Mouse (Mus musculus) liver, embryonic 13.5 days (tissue): Measurements from ENCODE around the gene Mcpt1. TPM values are rescaled to one million over a fixed set of nuclear protein-coding genes. Genes with fewer than 3 reads are reported as not detected.
"Not testable (repeated sequence)": the region's sequence is repeated elsewhere in the genome, so short reads cannot be mapped to it uniquely, and the experiment has no call there.

Experiments
- ATAC-seq: fragments of 200-750 bp; cut with Nextera tagmentation; 2 replicates; pipeline ENCODE4 v1.8.0; 2017; ENCODE audit warnings: low read depth, mild to moderate bottlenecking, moderate number of reproducible peaks, moderate library complexity
- DNase-seq: peaks from one replicate; pipeline ENCODE4 v3.0.0; 2022
- H3K27ac ChIP-seq: fragments of 300-500 bp; sonication (generic); 2 replicates; pipeline ENCODE4 v1.5.1; 2015; ENCODE audit warnings: moderate library complexity, mild to moderate bottlenecking, inconsistent platforms
- H3K27me3 ChIP-seq: fragments of 300-500 bp; sonication (generic); 2 replicates; pipeline ENCODE4 v1.6.1; 2015; ENCODE audit warnings: mild to moderate bottlenecking, inconsistent platforms
- H3K36me3 ChIP-seq: fragments of 300-500 bp; sonication (generic); 2 replicates; pipeline ENCODE4 v1.6.1; 2015; ENCODE audit warnings: mild to moderate bottlenecking, inconsistent platforms
- H3K4me1 ChIP-seq: fragments of 300-500 bp; sonication (generic); replicated peaks from 2 replicates; pipeline ENCODE4 v1.6.1; 2015; ENCODE audit warnings: inconsistent platforms
- H3K4me2 ChIP-seq: fragments of 300-500 bp; sonication (generic); 2 replicates; pipeline ENCODE4 v1.6.1; 2015; ENCODE audit warnings: inconsistent platforms, mild to moderate bottlenecking, moderate library complexity
- H3K4me3 ChIP-seq: fragments of 300-500 bp; sonication (generic); replicated peaks from 2 replicates; pipeline ENCODE4 v1.5.1; 2015; ENCODE audit warnings: mild to moderate bottlenecking, inconsistent platforms
- H3K9ac ChIP-seq: fragments of 300-500 bp; sonication (generic); 2 replicates; pipeline ENCODE4 v1.6.1; 2015; ENCODE audit warnings: mild to moderate bottlenecking, inconsistent platforms
- H3K9me3 ChIP-seq: fragments of 300-500 bp; sonication (generic); replicated peaks from 2 replicates; pipeline ENCODE4 v1.6.1; 2016; ENCODE audit warnings: inconsistent platforms
- WGBS: fragments of 180-500 bp; shearing (Covaris S2); methylation state at CpG from one replicate; pipeline ENCODE4 v1.1.7; 2015; ENCODE audit not compliant: insufficient replicate concordance; 5-methylcytosine and 5-hydroxymethylcytosine counted together
- polyA plus RNA-seq: library from polyadenylated mRNA; unstranded; fragments of >200 nt; fragmentation: Nextera tagmentation; extraction: Ambion mirVana; gene quantifications from 2 replicates; pipeline ENCODE4 v1.2.1, GENCODE M21; 2015

Gene Mcpt1
- not detected in 2 replicates for polyA plus RNA-seq

DNA sequence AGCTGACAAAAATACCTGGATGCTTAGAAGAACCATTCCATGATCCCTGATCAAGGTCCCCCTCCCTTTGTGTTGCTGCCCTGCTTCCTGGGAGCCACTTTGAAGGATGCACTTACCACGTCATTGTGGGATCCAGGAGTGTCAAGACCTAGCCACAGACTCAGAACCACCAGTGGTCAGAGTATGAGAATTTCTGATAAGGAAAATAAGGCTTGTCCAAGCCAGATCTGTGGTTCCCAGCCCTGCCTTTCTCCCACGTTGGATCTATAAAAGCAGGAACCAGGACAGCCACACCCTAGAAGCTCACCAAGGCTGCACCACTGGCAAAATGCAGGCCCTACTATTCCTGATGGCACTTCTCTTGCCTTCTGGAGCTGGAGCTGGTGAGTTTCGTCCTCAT lies at the start of gene Mcpt1:
TSS of gene Mcpt1 (plus strand) at position 301 of the 400 bp plus-strand sequence.
- H3K4me3 ChIP-seq, H3K27ac ChIP-seq, H3K9me3 ChIP-seq, H3K36me3 ChIP-seq, DNase-seq, ATAC-seq, H3K4me2 ChIP-seq, H3K27me3 ChIP-seq, H3K9ac ChIP-seq: not testable (repeated sequence)
- peaks cover 26% of the 10 kb centered on the region for H3K4me1 ChIP-seq
- WGBS, result 48% methylated on average over 3 of the region's 3 CpGs

DNA sequence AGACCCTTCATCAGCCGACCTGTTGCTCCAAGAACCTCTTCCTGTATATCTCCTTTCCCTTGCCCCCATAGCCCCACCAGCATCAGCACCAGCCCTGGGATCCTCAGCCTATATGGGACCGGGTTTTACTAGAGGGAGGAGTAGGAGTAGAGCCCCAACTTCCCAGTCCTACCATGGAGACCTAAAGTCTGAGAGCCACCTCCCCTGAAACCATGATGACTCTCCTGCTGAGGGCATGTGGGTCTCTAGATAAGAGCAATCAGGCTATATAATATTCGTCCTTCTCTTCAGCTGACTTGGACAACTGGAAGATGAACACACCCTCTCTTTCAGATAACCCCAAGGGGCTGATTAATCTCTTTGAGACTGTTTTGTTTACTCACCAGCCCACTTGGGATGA lies 30.3 kb upstream of the Mcpt1 start:
- ATAC-seq, result peak; percentile 89
- H3K27me3 ChIP-seq, H3K4me1 ChIP-seq, H3K4me3 ChIP-seq, H3K9ac ChIP-seq, H3K9me3 ChIP-seq, H3K4me2 ChIP-seq, H3K27ac ChIP-seq, H3K36me3 ChIP-seq: not testable (repeated sequence)
- DNase-seq, result peak; percentile 4
- 26% methylated on average over 2 of the region's 3 CpGs for WGBS

DNA sequence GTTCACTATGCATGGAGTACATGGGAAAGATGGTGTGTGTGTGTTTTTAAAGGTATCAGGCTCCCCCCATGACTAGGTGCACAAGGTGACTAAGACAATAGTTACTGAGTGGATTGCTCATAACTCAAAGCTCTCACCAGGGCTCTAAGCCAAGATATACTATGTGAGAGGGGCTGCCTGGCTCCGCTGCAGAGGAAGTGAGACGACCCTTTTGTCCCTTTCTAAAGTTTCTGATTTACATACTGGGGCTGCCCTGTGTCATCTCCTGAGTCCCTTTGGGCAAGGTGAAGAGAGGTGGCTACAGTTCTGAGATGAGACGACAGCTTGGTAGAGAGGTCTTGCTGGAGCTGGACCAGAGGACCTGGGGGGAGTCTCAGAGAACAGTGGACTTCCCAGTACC lies 4.6 kb upstream of the Mcpt1 start:
- H3K4me2 ChIP-seq, result no peak overlapping the region
- no peak overlapping the region for H3K4me3 ChIP-seq
- no peak overlapping the region for H3K9ac ChIP-seq
- H3K27me3 ChIP-seq, result no peaks in the 10 kb centered on the region
- DNase-seq, result no peak
- H3K9me3 ChIP-seq, result no peaks in the 10 kb centered on the region
- no peaks in the 10 kb centered on the region for H3K4me1 ChIP-seq
- no peaks in the 10 kb centered on the region for H3K36me3 ChIP-seq
- H3K27ac ChIP-seq, result no peak overlapping the region
- WGBS, result 60% methylated on average over 3 of the region's 3 CpGs
- ATAC-seq, result no peak

DNA sequence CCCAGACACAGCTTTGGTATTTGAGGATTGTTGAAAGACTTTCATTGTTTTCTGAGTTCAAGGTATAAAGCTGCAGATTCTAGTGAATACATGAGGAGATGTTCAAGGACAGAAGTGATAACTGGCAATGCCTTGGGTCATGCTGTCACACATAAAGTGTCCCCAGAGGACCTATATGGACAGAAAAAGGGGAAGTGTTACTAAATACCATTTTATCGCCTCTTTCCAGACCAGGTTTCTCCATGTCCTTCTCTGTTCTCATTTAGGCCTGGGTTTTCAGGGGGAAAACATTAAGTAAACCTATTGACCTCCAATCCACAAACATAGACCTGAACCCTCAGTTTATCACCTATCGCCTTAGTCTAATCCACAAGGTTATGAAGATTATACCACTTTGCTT lies 3.8 kb upstream of the Mcpt1 start:
- 57% methylated on average over 2 of the region's 2 CpGs for WGBS
- no peak for ATAC-seq
- H3K27me3 ChIP-seq, result no peaks in the 10 kb centered on the region

DNA sequence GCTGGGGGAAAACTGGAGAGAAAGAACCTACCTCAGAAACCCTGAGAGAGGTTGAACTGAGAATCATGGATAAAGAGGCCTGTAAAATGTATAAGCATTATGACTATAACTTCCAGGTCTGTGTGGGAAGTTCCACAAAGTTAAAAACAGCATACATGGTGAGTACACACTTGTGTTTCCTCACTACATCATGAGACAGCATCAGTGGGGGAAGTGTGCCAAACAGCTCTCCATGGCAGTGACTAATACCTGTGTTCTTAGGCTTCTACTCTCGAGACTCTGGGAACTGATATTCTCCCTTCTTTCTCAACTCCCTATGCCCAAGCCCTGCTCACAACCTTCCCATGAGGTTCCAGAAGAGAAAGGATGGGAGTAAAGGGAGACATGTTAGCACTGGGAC lies 1.7 kb downstream of the Mcpt1 start:
- Histone ChIP-seq H3K9ac (no peak overlapping the region), H3K4me1 (peaks cover 26% of the 10 kb centered on the region), H3K4me3 (no peak overlapping the region), H3K27me3 (no peaks in the 10 kb centered on the region), H3K9me3 (no peaks in the 10 kb centered on the region), H3K4me2 (no peak overlapping the region), H3K27ac (no peak overlapping the region), H3K36me3 (no peaks in the 10 kb centered on the region)
- DNase-seq (no peak), ATAC-seq (no peak)
- WGBS, result 37% methylated on average over 1 of the region's 1 CpGs

More for the DNA sequence above, 3.8 kb upstream of the Mcpt1 start:
- H3K4me3 ChIP-seq, result no peak overlapping the region
- no peaks in the 10 kb centered on the region for H3K9me3 ChIP-seq
- no peaks in the 10 kb centered on the region for H3K36me3 ChIP-seq
- no peak for DNase-seq
- no peak overlapping the region for H3K9ac ChIP-seq
- no peak overlapping the region for H3K27ac ChIP-seq
- no peak overlapping the region for H3K4me2 ChIP-seq
- H3K4me1 ChIP-seq, result no peaks in the 10 kb centered on the region

DNA sequence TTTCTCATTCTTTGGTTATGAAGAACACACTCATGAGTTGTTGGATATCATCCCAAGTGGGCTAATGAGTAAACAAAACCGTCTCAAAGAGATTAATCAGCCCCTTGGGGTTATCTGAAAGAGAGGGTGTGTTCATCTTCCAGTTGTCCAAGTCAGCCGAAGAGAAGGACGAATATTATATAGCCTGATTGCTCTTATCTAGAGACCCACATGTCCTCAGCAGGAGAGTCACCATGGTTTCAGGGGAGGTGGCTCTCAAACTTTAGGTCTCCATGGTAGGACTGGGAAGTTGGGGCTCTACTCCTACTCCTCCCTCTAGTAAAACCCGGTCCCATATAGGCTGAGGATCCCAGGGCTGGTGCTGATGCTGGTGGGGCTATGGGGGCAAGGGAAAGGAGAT lies 3.5 kb downstream of the Mcpt1 start:
- Histone ChIP-seq H3K4me1 (peaks cover 26% of the 10 kb centered on the region), H3K27ac (peak overlapping the region; percentile 67), H3K4me2 (peak overlapping the region; percentile 50)
- H3K9me3 ChIP-seq, H3K36me3 ChIP-seq, H3K27me3 ChIP-seq, H3K9ac ChIP-seq, H3K4me3 ChIP-seq: not testable (repeated sequence)
- WGBS, result 9% methylated on average over 4 of the region's 4 CpGs
- peak; percentile 98 for ATAC-seq
- peak; percentile 63 for DNase-seq

DNA sequence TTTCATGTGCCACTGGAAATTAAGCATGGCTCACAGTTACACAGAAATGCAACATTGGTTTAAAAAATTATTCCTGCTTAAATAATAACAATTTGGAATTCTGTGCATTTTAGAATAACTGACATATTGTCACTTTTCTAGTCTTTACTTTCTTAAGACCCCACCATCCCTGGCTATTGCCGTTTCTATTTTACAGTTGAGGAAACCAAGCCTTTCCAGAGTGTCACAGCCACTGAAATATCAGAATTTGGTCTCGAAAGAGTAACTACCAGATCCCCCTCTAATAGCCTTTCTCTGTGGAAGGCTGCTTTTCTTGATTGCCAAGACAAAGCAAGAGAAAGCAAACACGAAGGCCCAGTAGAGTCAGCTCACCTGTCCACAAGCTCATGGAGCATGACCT lies 12.6 kb downstream of the Mcpt1 start, which contains the start of gene Mcpt9:
TSS of gene Mcpt9 (minus strand) at position 101 of the 400 bp plus-strand sequence.
- H3K4me1 ChIP-seq, H3K9me3 ChIP-seq, H3K4me2 ChIP-seq, DNase-seq, H3K36me3 ChIP-seq, H3K27me3 ChIP-seq, H3K4me3 ChIP-seq, H3K27ac ChIP-seq, H3K9ac ChIP-seq, ATAC-seq: not testable (repeated sequence)
- 48% methylated on average over 3 of the region's 3 CpGs for WGBS

DNA sequence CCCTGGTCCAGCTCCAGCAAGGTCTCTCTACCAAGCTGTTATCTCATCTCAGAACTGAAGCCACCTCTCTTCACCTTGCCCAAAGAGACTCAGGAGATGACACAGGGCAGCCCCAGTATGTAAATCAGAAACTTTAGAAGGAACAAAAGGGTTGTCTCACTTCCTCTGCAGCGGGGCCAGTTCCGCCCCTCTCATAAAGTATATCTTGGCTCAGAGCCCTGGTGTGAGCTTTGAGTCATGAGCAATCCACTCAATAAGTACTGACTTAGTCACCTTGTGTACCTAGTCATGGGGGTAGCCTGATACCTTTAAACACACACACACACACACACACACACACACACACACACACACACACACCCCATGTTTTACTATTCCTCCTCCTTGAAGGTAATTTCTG lies 16.7 kb downstream of the Mcpt1 start:
- ATAC-seq, result no peak
- H3K4me1 ChIP-seq, result no peaks in the 10 kb centered on the region

DNA sequence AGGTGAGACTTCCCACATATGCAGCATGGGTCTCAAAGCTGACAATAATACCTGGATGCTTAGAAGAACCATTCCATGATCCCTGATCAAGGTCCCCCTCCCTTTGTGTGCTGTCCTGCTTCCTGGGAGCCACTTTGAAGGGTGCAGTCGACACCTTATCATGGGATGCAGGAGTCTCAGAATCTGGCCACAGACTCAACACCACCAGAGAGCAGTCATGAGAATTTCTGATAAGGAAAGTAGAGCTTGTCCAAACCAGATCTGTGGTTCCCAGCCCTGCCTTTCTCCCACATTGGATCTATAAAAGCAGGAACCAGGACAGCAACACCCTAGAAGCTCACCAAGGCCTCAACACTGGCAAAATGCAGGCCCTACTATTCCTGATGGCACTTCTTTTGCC lies 24.0 kb downstream of the Mcpt1 start, which contains the start of gene Mcpt2:
TSS of gene Mcpt2 (plus strand) at position 250 of the 400 bp plus-strand sequence.
- WGBS, result 11% methylated on average over 1 of the region's 1 CpGs

More for the DNA sequence above, 16.7 kb downstream of the Mcpt1 start:
- no peak overlapping the region for H3K27ac ChIP-seq
- no peak overlapping the region for H3K4me3 ChIP-seq
- no peaks in the 10 kb centered on the region for H3K36me3 ChIP-seq
- no peak for DNase-seq
- no peak overlapping the region for H3K4me2 ChIP-seq
- 57% methylated on average over 2 of the region's 2 CpGs for WGBS
- H3K9ac ChIP-seq, result no peak overlapping the region
- no peaks in the 10 kb centered on the region for H3K27me3 ChIP-seq
- H3K9me3 ChIP-seq, result no peaks in the 10 kb centered on the region

DNA sequence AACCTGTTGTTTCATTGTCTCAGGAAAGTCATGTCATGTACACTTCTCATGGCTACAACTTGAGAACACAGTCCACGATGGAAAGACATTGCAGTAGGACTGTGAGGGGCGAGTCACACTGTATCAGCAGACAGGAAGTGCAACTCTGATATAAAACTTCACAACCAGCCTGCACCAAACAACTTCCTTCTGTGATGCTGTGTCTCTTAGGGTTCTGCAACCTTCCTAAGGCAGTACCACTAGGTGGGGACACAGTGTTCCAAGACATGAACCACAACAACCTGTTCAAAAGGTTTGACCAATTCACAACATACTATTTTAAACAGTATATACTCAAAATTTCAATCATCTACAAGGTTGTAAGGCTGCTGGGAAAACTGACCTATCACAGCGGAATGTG lies 37.6 kb downstream of the Mcpt1 start:
- Histone ChIP-seq H3K4me2 (no peak overlapping the region), H3K36me3 (no peaks in the 10 kb centered on the region), H3K9ac (no peak overlapping the region), H3K27ac (no peak overlapping the region), H3K27me3 (peaks cover 8% of the 10 kb centered on the region; the same call in 1 of the 2 replicates), H3K4me1 (no peaks in the 10 kb centered on the region; the same call in 1 of the 2 replicates), H3K4me3 (no peak overlapping the region), H3K9me3 (no peaks in the 10 kb centered on the region)
- no peak for ATAC-seq
- no peak for DNase-seq
- 48% methylated on average over 3 of the region's 3 CpGs for WGBS

More for the DNA sequence above, 24.0 kb downstream of the Mcpt1 start, which contains the start of gene Mcpt2:
- not testable (repeated sequence) for H3K4me2 ChIP-seq, H3K36me3 ChIP-seq, H3K9me3 ChIP-seq, H3K9ac ChIP-seq, H3K4me3 ChIP-seq, H3K27me3 ChIP-seq, H3K27ac ChIP-seq, H3K4me1 ChIP-seq
- DNase-seq, result peak; percentile 11
- ATAC-seq, result peak; percentile 65; the same call in 1 of the 2 replicates

DNA sequence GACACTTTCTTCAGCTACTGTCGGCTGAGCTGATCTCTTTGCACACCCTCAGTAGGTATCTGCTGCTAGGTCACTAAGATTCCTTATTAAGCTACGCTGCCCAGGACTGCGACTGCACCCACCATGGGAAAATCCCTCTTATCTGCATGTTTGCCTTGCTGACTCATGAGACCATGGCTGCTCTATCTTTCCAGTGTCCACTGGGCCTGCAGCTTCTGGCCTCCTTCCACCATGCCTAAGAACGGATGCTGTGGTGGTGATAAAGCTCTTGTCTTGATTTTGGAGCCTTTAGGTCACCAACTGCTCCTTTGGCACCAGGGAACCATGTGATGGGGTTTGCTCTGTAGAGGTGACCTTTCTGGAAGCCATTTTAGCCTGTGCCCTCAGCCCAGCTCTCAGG lies 40.0 kb downstream of the Mcpt1 start:
- Histone ChIP-seq H3K4me3 (no peak overlapping the region), H3K4me1 (no peaks in the 10 kb centered on the region; the same call in 1 of the 2 replicates), H3K9ac (no peak overlapping the region), H3K4me2 (no peak overlapping the region), H3K27ac (no peak overlapping the region), H3K36me3 (no peaks in the 10 kb centered on the region), H3K27me3 (no peaks in the 10 kb centered on the region), H3K9me3 (no peaks in the 10 kb centered on the region)
- DNase-seq, result no peak
- no peak for ATAC-seq
- WGBS, result 41% methylated on average over 4 of the region's 4 CpGs

DNA sequence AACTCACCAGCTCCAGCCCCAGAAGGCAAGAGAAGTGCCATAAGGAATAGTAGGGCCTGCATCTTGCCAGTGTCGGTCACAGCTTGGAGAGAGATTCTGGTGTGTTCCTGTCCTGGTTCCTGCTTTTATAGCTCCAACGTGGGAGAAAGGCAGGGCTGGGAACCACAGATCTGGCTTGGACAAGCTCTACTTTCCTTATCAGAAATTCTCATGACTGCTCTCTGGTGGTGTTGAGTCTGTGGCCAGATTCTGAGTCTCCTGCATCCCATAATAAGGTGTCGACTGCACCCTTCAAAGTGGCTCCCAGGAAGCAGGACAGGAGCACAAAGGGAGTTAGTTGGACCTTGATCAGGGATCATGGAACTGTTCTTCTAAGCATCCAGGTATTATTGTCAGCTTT lies 44.4 kb downstream of the Mcpt1 start, which contains the start of gene Mcpt4:
TSS of gene Mcpt4 (minus strand) at position 101 of the 400 bp plus-strand sequence.
- not testable (repeated sequence) for DNase-seq, H3K27ac ChIP-seq, H3K4me2 ChIP-seq, H3K27me3 ChIP-seq, H3K4me1 ChIP-seq, H3K9me3 ChIP-seq, H3K9ac ChIP-seq, H3K36me3 ChIP-seq, H3K4me3 ChIP-seq, ATAC-seq
- 31% methylated on average over 3 of the region's 3 CpGs for WGBS
